Mouse (Mus musculus) stomach, embryonic 14.5 days (tissue): Measurements from ENCODE around the gene Acot13. TPM values are rescaled to one million over a fixed set of nuclear protein-coding genes. Genes with fewer than 3 reads are reported as not detected.

Experiments
- ATAC-seq: fragments of 200-750 bp; cut with Nextera tagmentation; 2 replicates; pipeline ENCODE4 v1.8.0; 2017; ENCODE audit warnings: low read depth, moderate TSS enrichment; ENCODE audit not compliant: insufficient number of reproducible peaks, insufficient read depth, low FRiP score
- H3K27ac ChIP-seq: fragments of 300-500 bp; sonication (generic); 2 replicates; pipeline ENCODE4 v1.5.1; 2014; ENCODE audit warnings: mild to moderate bottlenecking, low read length, moderate library complexity, mixed read lengths
- H3K27me3 ChIP-seq: fragments of 300-500 bp; sonication (generic); 2 replicates; pipeline ENCODE4 v1.6.1; 2014; ENCODE audit warnings: low read length, control low read depth, mixed read lengths; ENCODE audit not compliant: control insufficient read depth, insufficient read depth
- H3K36me3 ChIP-seq: fragments of 300-500 bp; sonication (generic); 2 replicates; pipeline ENCODE4 v1.6.1; 2014; ENCODE audit warnings: mild to moderate bottlenecking, control low read depth, low read length, moderate library complexity, mixed read lengths; ENCODE audit not compliant: control insufficient read depth, insufficient read depth
- H3K4me1 ChIP-seq: fragments of 300-500 bp; sonication (generic); 2 replicates; pipeline ENCODE4 v1.6.1; 2014; ENCODE audit warnings: low read length, control low read depth, mixed read lengths; ENCODE audit not compliant: control insufficient read depth, insufficient read depth
- H3K4me2 ChIP-seq: fragments of 300-500 bp; sonication (generic); replicated peaks from 2 replicates; pipeline ENCODE4 v1.6.1; 2014; ENCODE audit warnings: low read depth, low read length, control low read depth
- H3K4me3 ChIP-seq: fragments of 300-500 bp; sonication (generic); 2 replicates; pipeline ENCODE4 v1.5.1; 2014; ENCODE audit warnings: low read depth, low read length, control low read depth
- H3K9ac ChIP-seq: fragments of 300-500 bp; sonication (generic); replicated peaks from 2 replicates; pipeline ENCODE4 v1.6.1; 2014; ENCODE audit warnings: low read depth, mild to moderate bottlenecking, control low read depth, low read length, moderate library complexity, mixed read lengths
- H3K9me3 ChIP-seq: fragments of 300-500 bp; sonication (generic); 2 replicates; pipeline ENCODE4 v1.6.1; 2016; ENCODE audit warnings: low read depth, low read length, control low read depth; ENCODE audit not compliant: control insufficient read depth
- WGBS: fragments of 180-500 bp; shearing (Covaris S2); extraction: QIAGEN DNeasy Blood & Tissue Kit; methylation state at CpG from one replicate; pipeline ENCODE4 v1.1.7; 2014; 5-methylcytosine and 5-hydroxymethylcytosine counted together
- polyA plus RNA-seq: library from polyadenylated mRNA; unstranded; fragments of >200 nt; fragmentation: Nextera tagmentation; extraction: Ambion mirVana; gene quantifications from 2 replicates; pipeline ENCODE4 v1.2.1, GENCODE M21; 2014

Acot13 gene
- polyA plus RNA-seq, 1 experiment from 2014 or later = 84.6 TPM

GRCm38 (mm10) chr13:24801308-24801921, 29.9 kb downstream of the Acot13 start, which contains the start of gene BC005537:
BC005537 (plus strand) TSS chr13:24801657.
- peak within 1 kb of the TSS; percentile 99 for H3K9ac ChIP-seq
- H3K4me1 ChIP-seq = peaks cover 12% of the 10 kb centered on the region; the same call in 1 of the 2 replicates
- peak within 1 kb of the TSS; percentile 74 for H3K4me2 ChIP-seq
- peak within 1 kb of the TSS; percentile 99 for H3K4me3 ChIP-seq
- H3K27me3 ChIP-seq = no peaks in the 10 kb centered on the region
- no peaks in the 10 kb centered on the region for H3K9me3 ChIP-seq
- WGBS = under 1% methylated on average over 65 of the region's 74 CpGs
- peak; percentile 53 for ATAC-seq
- H3K27ac ChIP-seq = peak within 1 kb of the TSS; percentile 99
- H3K36me3 ChIP-seq = peaks cover 14% of the 10 kb centered on the region

DNA sequence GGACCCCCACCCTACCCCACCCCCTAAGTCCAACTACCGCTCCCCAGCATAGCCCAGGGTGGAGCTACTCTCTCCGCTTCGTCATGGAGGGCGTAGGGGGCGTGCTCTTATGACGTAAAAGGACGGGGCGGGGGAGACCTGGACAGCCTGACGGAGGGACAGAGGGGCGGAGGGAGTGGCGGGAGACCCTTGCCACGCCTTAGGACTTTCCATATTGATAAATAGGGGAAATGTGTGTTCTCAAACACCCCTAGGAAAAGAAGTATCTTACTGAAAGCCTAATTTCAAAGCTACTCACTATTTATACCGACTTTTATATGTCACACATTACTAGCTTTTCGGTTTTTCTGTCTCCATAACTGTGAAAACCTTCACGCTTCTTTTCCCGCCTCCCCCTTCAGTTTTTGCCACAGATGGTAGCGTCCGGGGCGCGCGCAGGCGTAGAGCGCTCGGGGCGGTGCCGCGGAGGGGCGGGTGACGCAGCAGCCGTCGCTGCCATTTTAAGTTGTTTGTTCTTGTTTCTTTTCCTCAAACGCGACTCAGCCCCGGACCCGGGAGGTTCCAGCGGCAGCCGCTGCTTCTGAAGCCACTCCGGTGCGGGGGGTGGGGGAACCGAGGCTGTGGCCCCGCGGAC, 30.5 kb downstream of the Acot13 start:
- Histone ChIP-seq H3K9ac (peak overlapping the region; percentile 99), H3K27ac (peak overlapping the region; percentile 99), H3K4me3 (peak overlapping the region; percentile 99), H3K9me3 (no peaks in the 10 kb centered on the region), H3K4me2 (peak overlapping the region; percentile 54), H3K27me3 (no peaks in the 10 kb centered on the region), H3K36me3 (peaks cover 10% of the 10 kb centered on the region), H3K4me1 (peaks cover 12% of the 10 kb centered on the region; the same call in 1 of the 2 replicates)
- peak; percentile 96 for ATAC-seq
- under 1% methylated on average over 42 of the region's 42 CpGs for WGBS

GRCm38 (mm10) chr13:24799925-24800673, 31.2 kb downstream of the Acot13 start:
- Histone ChIP-seq H3K27me3 (no peaks in the 10 kb centered on the region), H3K36me3 (peaks cover 4% of the 10 kb centered on the region; the same call in 1 of the 2 replicates), H3K4me3 (peak overlapping the region; percentile 48), H3K4me2 (peak overlapping the region; percentile 54), H3K27ac (peak overlapping the region; percentile 59), H3K9me3 (no peaks in the 10 kb centered on the region), H3K4me1 (peaks cover 12% of the 10 kb centered on the region; the same call in 1 of the 2 replicates), H3K9ac (peak overlapping the region; percentile 40; the same call in 1 of the 2 replicates)
- ATAC-seq = no peak
- WGBS = under 1% methylated on average over 31 of the region's 31 CpGs

DNA sequence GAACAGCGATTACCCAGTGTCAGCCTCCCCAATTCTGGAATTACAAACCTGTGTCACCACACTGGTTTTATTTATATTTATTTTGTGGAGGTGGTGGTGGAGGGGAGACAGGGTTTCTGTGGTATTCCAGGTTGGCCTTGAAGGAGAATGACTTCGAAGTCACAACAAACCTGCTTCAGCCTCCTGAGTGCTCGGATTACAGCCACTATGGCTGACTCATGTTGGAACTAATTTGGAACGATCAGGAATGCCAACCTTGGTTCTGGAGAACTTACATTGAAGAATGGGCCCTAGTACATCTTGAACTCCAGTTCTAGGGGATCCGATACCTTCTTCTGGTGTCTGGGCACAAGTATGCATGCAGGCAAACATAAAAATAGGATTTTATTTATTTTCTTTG, 32.0 kb downstream of the Acot13 start:
- Histone ChIP-seq H3K36me3 (no peaks in the 10 kb centered on the region), H3K4me2 (peak overlapping the region; percentile 54), H3K4me1 (peaks cover 8% of the 10 kb centered on the region; the same call in 1 of the 2 replicates), H3K9ac (peak overlapping the region; percentile 40; the same call in 1 of the 2 replicates), H3K27ac (no peak overlapping the region), H3K4me3 (peak overlapping the region; percentile 48; the same call in 1 of the 2 replicates), H3K27me3 (no peaks in the 10 kb centered on the region), H3K9me3 (no peaks in the 10 kb centered on the region)
- 61% methylated on average over 5 of the region's 5 CpGs for WGBS
- no peak for ATAC-seq

GRCm38 (mm10) chr13:24798686-24799085, 32.7 kb downstream of the Acot13 start:
- Histone ChIP-seq H3K4me1 (peaks cover 4% of the 10 kb centered on the region; the same call in 1 of the 2 replicates), H3K4me2 (no peak overlapping the region), H3K36me3 (no peaks in the 10 kb centered on the region), H3K9ac (no peak overlapping the region), H3K27ac (no peak overlapping the region), H3K27me3 (no peaks in the 10 kb centered on the region), H3K9me3 (no peaks in the 10 kb centered on the region), H3K4me3 (no peak overlapping the region)
- WGBS = 94% methylated on average over 4 of the region's 4 CpGs
- ATAC-seq = no peak

GRCm38 (mm10) chr13:24792411-24793045, 38.8 kb downstream of the Acot13 start:
- H3K4me1 ChIP-seq = no peaks in the 10 kb centered on the region
- no peaks in the 10 kb centered on the region for H3K9me3 ChIP-seq
- no peak for ATAC-seq
- no peak overlapping the region for H3K4me3 ChIP-seq
- H3K36me3 ChIP-seq = no peaks in the 10 kb centered on the region
- 76% methylated on average over 9 of the region's 9 CpGs for WGBS
- H3K27ac ChIP-seq = no peak overlapping the region
- no peak overlapping the region for H3K9ac ChIP-seq
- no peak overlapping the region for H3K4me2 ChIP-seq
- H3K27me3 ChIP-seq = no peaks in the 10 kb centered on the region

GRCm38 (mm10) chr13:24791349-24791748, 40.0 kb downstream of the Acot13 start:
- Histone ChIP-seq H3K36me3 (no peaks in the 10 kb centered on the region), H3K4me1 (no peaks in the 10 kb centered on the region), H3K9ac (no peak overlapping the region), H3K4me2 (no peak overlapping the region), H3K27ac (no peak overlapping the region), H3K27me3 (no peaks in the 10 kb centered on the region), H3K9me3 (no peaks in the 10 kb centered on the region), H3K4me3 (no peak overlapping the region)
- 69% methylated on average over 2 of the region's 2 CpGs for WGBS
- ATAC-seq = no peak

- Histone ChIP-seq H3K9me3 (no peaks in the 10 kb centered on the region), H3K27me3 (no peaks in the 10 kb centered on the region), H3K4me1 (no peaks in the 10 kb centered on the region), H3K36me3 (no peaks in the 10 kb centered on the region), H3K9ac (no peak overlapping the region), H3K4me3 (no peak overlapping the region), H3K4me2 (no peak overlapping the region), H3K27ac (no peak overlapping the region)
- 92% methylated on average over 5 of the region's 5 CpGs for WGBS
- ATAC-seq = no peak
Observed at GRCm38 (mm10) chr13:24787477-24787876, 43.9 kb downstream of the Acot13 start.
